Mouse (Mus musculus) heart, embryonic 16.5 days (tissue): Measurements from ENCODE around the gene 1700017D01Rik. TPM values are rescaled to one million over a fixed set of nuclear protein-coding genes. Genes with fewer than 3 reads are reported as not detected.
"Not testable (repeated sequence)": the region's sequence is repeated elsewhere in the genome, so short reads cannot be mapped to it uniquely, and the experiment has no call there.

Experiments used
- ATAC-seq: fragments of 200-750 bp; cut with Nextera tagmentation; replicated peaks from 2 replicates; pipeline ENCODE4 v1.8.0; 2017; ENCODE audit warnings: moderate number of reproducible peaks; ENCODE audit not compliant: insufficient read depth, low FRiP score; ENCODE audit errors: extremely low read depth
- H3K27ac ChIP-seq: fragments of 300-500 bp; sonication (generic); 2 replicates; pipeline ENCODE4 v1.5.1; 2014; ENCODE audit warnings: mild to moderate bottlenecking, low read length, control low read depth, moderate library complexity
- H3K27me3 ChIP-seq: fragments of 300-500 bp; sonication (generic); 2 replicates; pipeline ENCODE4 v1.6.1; 2014; ENCODE audit warnings: low read length, mixed read lengths; ENCODE audit not compliant: control insufficient read depth, insufficient read depth
- H3K36me3 ChIP-seq: fragments of 300-500 bp; sonication (generic); 2 replicates; pipeline ENCODE4 v1.6.1; 2014; ENCODE audit not compliant: control insufficient read depth, insufficient read depth
- H3K4me1 ChIP-seq: fragments of 300-500 bp; sonication (generic); 2 replicates; pipeline ENCODE4 v1.6.1; 2014; ENCODE audit warnings: low read length, mixed read lengths; ENCODE audit not compliant: control insufficient read depth, insufficient read depth
- H3K4me2 ChIP-seq: fragments of 300-500 bp; sonication (generic); 2 replicates; pipeline ENCODE4 v1.6.1; 2014; ENCODE audit warnings: low read depth, mild to moderate bottlenecking, control low read depth, low read length
- H3K4me3 ChIP-seq: fragments of 300-500 bp; sonication (generic); 2 replicates; pipeline ENCODE4 v1.5.1; 2014; ENCODE audit warnings: mild to moderate bottlenecking, control low read depth, low read length
- H3K9ac ChIP-seq: fragments of 300-500 bp; sonication (generic); 2 replicates; pipeline ENCODE4 v1.6.1; 2014; ENCODE audit warnings: low read length, control low read depth
- H3K9me3 ChIP-seq: fragments of 300-500 bp; sonication (generic); replicated peaks from 2 replicates; pipeline ENCODE4 v1.6.1; 2016; ENCODE audit warnings: low read length; ENCODE audit not compliant: control insufficient read depth
- WGBS: fragments of 180-500 bp; shearing (Covaris S2); extraction: QIAGEN DNeasy Blood & Tissue Kit; methylation state at CpG from one replicate; pipeline ENCODE4 v1.1.7; 2014; 5-methylcytosine and 5-hydroxymethylcytosine counted together
- polyA plus RNA-seq: library from polyadenylated mRNA; unstranded; fragments of >200 nt; fragmentation: Nextera tagmentation; extraction: Ambion mirVana; gene quantifications from 2 replicates; pipeline ENCODE4 v1.2.1, GENCODE M21; 2015

1700017D01Rik gene
- polyA plus RNA-seq, 1 experiment from 2014 or later, result not detected

GRCm38 (mm10) chr19:11055700-11056099 lies 75.0 kb downstream of the 1700017D01Rik start:
- not testable (repeated sequence) for H3K27ac ChIP-seq, H3K9me3 ChIP-seq, ATAC-seq, H3K36me3 ChIP-seq, H3K4me1 ChIP-seq, H3K4me2 ChIP-seq, H3K9ac ChIP-seq, H3K27me3 ChIP-seq, H3K4me3 ChIP-seq
- whole genome bisulfite sequencing, result 76% methylated on average over 1 of the region's 1 CpGs

GRCm38 (mm10) chr19:11053277-11053676 lies 77.4 kb downstream of the 1700017D01Rik start:
- 57% methylated on average over 3 of the region's 3 CpGs for WGBS
- no peak for ATAC-seq
- Histone ChIP-seq H3K9ac (no peak overlapping the region), H3K4me3 (no peak overlapping the region), H3K36me3 (no peaks in the 10 kb centered on the region), H3K9me3 (no peaks in the 10 kb centered on the region), H3K4me2 (no peak overlapping the region), H3K4me1 (no peaks in the 10 kb centered on the region), H3K27me3 (no peaks in the 10 kb centered on the region), H3K27ac (no peak overlapping the region)

- WGBS, result 70% methylated on average over 5 of the region's 5 CpGs
- Histone ChIP-seq H3K4me2 (no peak overlapping the region), H3K4me3 (no peak overlapping the region), H3K27me3 (no peaks in the 10 kb centered on the region), H3K9ac (no peak overlapping the region), H3K27ac (no peak overlapping the region), H3K9me3 (no peaks in the 10 kb centered on the region), H3K4me1 (no peaks in the 10 kb centered on the region), H3K36me3 (no peaks in the 10 kb centered on the region)
- ATAC-seq, result no peak
Observed at GRCm38 (mm10) chr19:11052877-11053276, 77.8 kb downstream of the 1700017D01Rik start.

- ATAC-seq, result no peak
- no peak overlapping the region for H3K9ac ChIP-seq
Observed at GRCm38 (mm10) chr19:11050286-11050685, 80.4 kb downstream of the 1700017D01Rik start.

GRCm38 (mm10) chr19:11049426-11049825 lies 81.2 kb downstream of the 1700017D01Rik start:
- Histone ChIP-seq H3K4me2 (no peak overlapping the region), H3K4me3 (no peak overlapping the region), H3K9ac (no peak overlapping the region), H3K9me3 (no peaks in the 10 kb centered on the region), H3K27me3 (no peaks in the 10 kb centered on the region), H3K27ac (no peak overlapping the region), H3K36me3 (no peaks in the 10 kb centered on the region), H3K4me1 (peaks cover 3% of the 10 kb centered on the region; the same call in 1 of the 2 replicates)
- no peak for ATAC-seq

More at GRCm38 (mm10) chr19:11050286-11050685, 80.4 kb downstream of the 1700017D01Rik start:
- H3K9me3 ChIP-seq, result no peaks in the 10 kb centered on the region
- no peak overlapping the region for H3K4me2 ChIP-seq
- no peaks in the 10 kb centered on the region for H3K27me3 ChIP-seq
- WGBS, result 62% methylated on average over 2 of the region's 2 CpGs
- H3K36me3 ChIP-seq, result no peaks in the 10 kb centered on the region
- no peaks in the 10 kb centered on the region for H3K4me1 ChIP-seq
- H3K4me3 ChIP-seq, result no peak overlapping the region
- no peak overlapping the region for H3K27ac ChIP-seq

- no peak overlapping the region for H3K9ac ChIP-seq
- ATAC-seq, result no peak
- 50% methylated on average over 1 of the region's 1 CpGs for WGBS
- H3K4me3 ChIP-seq, result no peak overlapping the region
- H3K27ac ChIP-seq, result no peak overlapping the region
- no peak overlapping the region for H3K4me2 ChIP-seq
- no peaks in the 10 kb centered on the region for H3K36me3 ChIP-seq
- H3K9me3 ChIP-seq, result no peaks in the 10 kb centered on the region
- H3K4me1 ChIP-seq, result peaks cover 3% of the 10 kb centered on the region; the same call in 1 of the 2 replicates
- H3K27me3 ChIP-seq, result no peaks in the 10 kb centered on the region
Observed at GRCm38 (mm10) chr19:11048503-11048902, 82.2 kb downstream of the 1700017D01Rik start.

- WGBS, result 67% methylated on average over 6 of the region's 6 CpGs
- Histone ChIP-seq H3K27me3 (no peaks in the 10 kb centered on the region), H3K27ac (no peak overlapping the region), H3K9ac (no peak overlapping the region), H3K4me2 (no peak overlapping the region), H3K36me3 (no peaks in the 10 kb centered on the region), H3K4me3 (no peak overlapping the region), H3K4me1 (peaks cover 3% of the 10 kb centered on the region; the same call in 1 of the 2 replicates), H3K9me3 (no peaks in the 10 kb centered on the region)
- ATAC-seq, result no peak
Observed at GRCm38 (mm10) chr19:11048009-11048408, 82.7 kb downstream of the 1700017D01Rik start.

Other genes with a start within 250 kb of the 1700017D01Rik start
- 108 and 112 TPM in 2 replicates for gene Tmem109, start 248.9 kb downstream of the 1700017D01Rik start, polyA plus RNA-seq
- 35.9 and 37.7 TPM in 2 replicates for gene Prpf19, start 235.6 kb downstream of the 1700017D01Rik start, polyA plus RNA-seq
- 0.14 TPM in 1 of 2 replicates, not detected in the other for gene Zp1, start 210.2 kb downstream of the 1700017D01Rik start, polyA plus RNA-seq
- gene Ptgdr2, start 193.7 kb downstream of the 1700017D01Rik start, polyA plus RNA-seq, result 0.11 and 0.24 TPM in 2 replicates
- 17.7 and 18.2 TPM in 2 replicates for gene Ccdc86, start 181.6 kb downstream of the 1700017D01Rik start, polyA plus RNA-seq
- not detected in 2 replicates for gene Ms4a10, start 156.2 kb downstream of the 1700017D01Rik start, polyA plus RNA-seq
- not detected in 2 replicates for gene Ms4a15, start 137.6 kb downstream of the 1700017D01Rik start, polyA plus RNA-seq
- gene Ms4a18, start 112.8 kb downstream of the 1700017D01Rik start, polyA plus RNA-seq, result not detected in 2 replicates
- gene Ms4a8a, start 49.8 kb downstream of the 1700017D01Rik start, polyA plus RNA-seq, result 0.22 and 0.30 TPM in 2 replicates
- gene 1700025F22Rik, start 34.4 kb upstream of the 1700017D01Rik start, polyA plus RNA-seq, result not detected in 2 replicates
- not detected in 2 replicates for gene Ms4a13, start 65.9 kb upstream of the 1700017D01Rik start, polyA plus RNA-seq
- gene Ms4a12, start 101.6 kb upstream of the 1700017D01Rik start, polyA plus RNA-seq, result not detected in 2 replicates
- gene Ms4a1, start 135.4 kb upstream of the 1700017D01Rik start, polyA plus RNA-seq, result not detected in 2 replicates
- gene Ms4a5, start 153.0 kb upstream of the 1700017D01Rik start, polyA plus RNA-seq, result not detected in 2 replicates
- gene Ms4a14, start 183.6 kb upstream of the 1700017D01Rik start, polyA plus RNA-seq, result 0.12 TPM in 1 of 2 replicates, not detected in the other
- 3.2 and 3.6 TPM in 2 replicates for gene Ms4a7, start 205.3 kb upstream of the 1700017D01Rik start, polyA plus RNA-seq
- 4.9 and 6.2 TPM in 2 replicates for gene Ms4a4a, start 244.6 kb upstream of the 1700017D01Rik start, polyA plus RNA-seq